ENCODE assay signal across 21 mouse cellular contexts in genomic region chr12:100382526-100382925, GRCm38 (mm10).
"Had no signal": no experiment of that assay in that cellular context is flagged by ENCODE, and none has a peak within 500 bp of the region (broad histone marks: within the 10 kb centered on the region; RNA-seq: fewer than 3 reads in every experiment).

No protein-coding gene starts in this region.

- H3K27ac ChIP-seq: kidney, embryonic 15.5 days; limb, embryonic 10.5 days; limb, embryonic 13.5 days; liver, embryonic 14.5 days; midbrain, embryonic 10.5 days; midbrain, embryonic 13.5 days; neural tube, embryonic 13.5 days had no signal

- DNase-seq: kidney, adult 8-10 months; kidney, postnatal 10 days; kidney, postnatal 36 days; layer of hippocampus, postnatal 36 days; liver, postnatal 0 days; lung, embryonic 14.5 days; retina, postnatal 1 day; right cerebral cortex, postnatal 25 days; thymus, adult 18-20 months; thymus, postnatal 36 days had no signal

- ATAC-seq: liver, postnatal 0 days; lung, postnatal 0 days; midbrain, embryonic 13.5 days; midbrain, embryonic 16.5 days had no signal

- H3K4me3 ChIP-seq: kidney, embryonic 15.5 days; limb, embryonic 10.5 days; limb, embryonic 13.5 days; megakaryocyte, embryonic 14.5 days; midbrain, embryonic 10.5 days; midbrain, embryonic 13.5 days; myocyte; neural tube, embryonic 13.5 days had no signal

- H3K4me1 ChIP-seq: kidney, embryonic 15.5 days; limb, embryonic 10.5 days; midbrain, embryonic 13.5 days; neural tube, embryonic 13.5 days had no signal
